Mouse (Mus musculus): Measurements from ENCODE around the gene Ccl24.

- TF ChIP-seq POLR2A (IDR thresholded peaks at IDR 0.05; ENCODE audit: low read depth, low read length) (no peak), CTCF (IDR thresholded peaks at IDR 0.05; ENCODE audit: extremely low read depth, insufficient read length, insufficient replicate concordance, low read depth, low read length) (no peak)
Measured at GRCm38 (mm10) chr5:135568698-135569097, 4.2 kb downstream of the Ccl24 start.
